Mouse (Mus musculus): Measurements from ENCODE around the gene Papln. TPM values are rescaled to one million over a fixed set of nuclear protein-coding genes. Genes with fewer than 3 reads are reported as not detected.

The Papln gene
- polyA plus RNA-seq, 1 experiment from 2014 or later: 4.3 TPM

DNA sequence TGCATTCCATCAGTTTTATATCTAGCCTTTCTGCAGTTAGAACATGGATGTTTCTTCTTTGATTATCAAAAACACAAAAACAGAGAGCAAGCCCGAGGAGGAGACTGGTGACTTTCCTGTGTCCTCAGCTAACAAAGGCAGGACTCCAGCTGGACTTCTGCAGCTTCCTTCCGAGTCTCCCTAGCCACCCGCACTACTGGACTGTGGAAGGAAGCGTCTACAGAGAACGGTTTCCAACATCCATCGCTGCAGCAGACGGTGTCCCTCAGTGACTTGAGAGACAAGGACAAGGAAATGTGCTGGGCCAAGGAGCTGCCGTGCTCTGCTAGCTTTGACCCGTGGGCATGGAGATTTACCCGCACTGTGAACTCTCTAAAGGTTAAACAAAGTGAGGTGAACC is 29.4 kb upstream of the Papln start:
- no peak overlapping the region for H3K9ac ChIP-seq (ENCODE audit: low read length)
- no peak overlapping the region for H3K27ac ChIP-seq (ENCODE audit: low read length)
- H3K4me2 ChIP-seq (ENCODE audit: low read depth, low read length): no peak overlapping the region
- H3K4me1 ChIP-seq (ENCODE audit: control insufficient read depth, insufficient read depth, low read length): no peaks in the 10 kb centered on the region
- no peak overlapping the region for H3K4me3 ChIP-seq (replicated peaks; ENCODE audit: low read length)
- no peak for ATAC-seq (ENCODE audit: insufficient read depth, low FRiP score)
- no peaks in the 10 kb centered on the region for H3K27me3 ChIP-seq (ENCODE audit: control insufficient read depth, insufficient read depth, low read length)
- H3K36me3 ChIP-seq (ENCODE audit: control insufficient read depth, insufficient read depth, low read length): peaks cover 13% of the 10 kb centered on the region; the same call in 1 of the 2 replicates
- 88% methylated on average over 10 of the region's 10 CpGs for WGBS
- H3K9me3 ChIP-seq (replicated peaks; ENCODE audit: control insufficient read depth, low read length): no peaks in the 10 kb centered on the region

DNA sequence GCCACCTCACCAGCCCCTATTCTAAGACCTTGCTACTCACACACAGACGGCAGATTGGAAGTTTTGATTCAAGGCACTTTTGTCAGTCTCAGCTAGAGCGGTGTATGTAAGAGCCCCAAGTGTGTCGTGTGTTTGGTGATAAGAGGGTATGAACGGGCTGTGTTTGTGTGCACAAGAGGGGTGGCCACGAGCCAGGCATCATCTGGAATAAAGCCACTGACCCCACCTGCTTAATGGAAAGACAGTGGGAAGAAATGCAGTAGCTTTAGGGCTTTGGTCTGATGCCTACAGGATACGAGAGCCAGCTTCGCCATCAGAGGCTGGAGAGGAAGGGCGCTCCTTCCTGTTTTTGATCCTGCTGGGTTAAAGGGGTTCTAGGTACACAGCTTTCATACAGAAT is 27.2 kb upstream of the Papln start:
- no peak overlapping the region for H3K4me3 ChIP-seq (replicated peaks; ENCODE audit: low read length)
- no peak overlapping the region for H3K4me2 ChIP-seq (ENCODE audit: low read depth, low read length)
- 70% methylated on average over 8 of the region's 8 CpGs for WGBS
- H3K4me1 ChIP-seq (ENCODE audit: control insufficient read depth, insufficient read depth, low read length): no peaks in the 10 kb centered on the region
- 0 out of 2 replicates have a peak, but pooled peaks cover 4% of the 10 kb centered on the region for H3K9me3 ChIP-seq (replicated peaks; ENCODE audit: control insufficient read depth, low read length)
- no peaks in the 10 kb centered on the region for H3K27me3 ChIP-seq (ENCODE audit: control insufficient read depth, insufficient read depth, low read length)
- no peak overlapping the region for H3K9ac ChIP-seq (ENCODE audit: low read length)
- H3K27ac ChIP-seq (ENCODE audit: low read length): no peak overlapping the region
- H3K36me3 ChIP-seq (ENCODE audit: control insufficient read depth, insufficient read depth, low read length): peaks cover 13% of the 10 kb centered on the region; the same call in 1 of the 2 replicates
- no peak for ATAC-seq (ENCODE audit: insufficient read depth, low FRiP score)

DNA sequence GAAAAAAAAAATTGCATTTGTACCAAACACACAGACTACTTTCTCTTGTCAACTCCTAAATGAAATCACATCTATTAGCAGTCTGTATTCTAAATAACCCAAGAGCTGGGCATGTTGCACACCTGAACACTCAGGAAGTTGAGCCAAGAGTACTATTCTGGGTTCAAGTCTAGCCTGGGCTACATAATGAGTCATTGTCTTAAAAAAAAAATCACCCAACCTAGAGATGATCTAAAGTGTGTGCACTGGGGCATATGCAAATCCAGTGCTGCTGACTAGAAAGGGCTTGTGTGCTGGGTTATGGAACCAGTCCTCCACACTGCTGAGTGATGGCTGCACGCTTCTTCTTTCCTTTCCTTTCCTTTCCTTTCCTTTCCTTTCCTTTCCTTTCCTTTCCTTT is 24.8 kb upstream of the Papln start:
- no peak for ATAC-seq (ENCODE audit: insufficient read depth, low FRiP score)
- Histone ChIP-seq H3K4me3 (replicated peaks; ENCODE audit: low read length) (no peak overlapping the region), H3K4me2 (ENCODE audit: low read depth, low read length) (no peak overlapping the region), H3K27ac (ENCODE audit: low read length) (no peak overlapping the region), H3K36me3 (ENCODE audit: control insufficient read depth, insufficient read depth, low read length) (peaks cover 7% of the 10 kb centered on the region; the same call in 1 of the 2 replicates), H3K9me3 (replicated peaks; ENCODE audit: control insufficient read depth, low read length) (0 out of 2 replicates have a peak, but pooled peaks cover 4% of the 10 kb centered on the region), H3K9ac (ENCODE audit: low read length) (no peak overlapping the region), H3K4me1 (ENCODE audit: control insufficient read depth, insufficient read depth, low read length) (no peaks in the 10 kb centered on the region), H3K27me3 (ENCODE audit: control insufficient read depth, insufficient read depth, low read length) (no peaks in the 10 kb centered on the region)
- 86% methylated on average over 1 of the region's 1 CpGs for WGBS

DNA sequence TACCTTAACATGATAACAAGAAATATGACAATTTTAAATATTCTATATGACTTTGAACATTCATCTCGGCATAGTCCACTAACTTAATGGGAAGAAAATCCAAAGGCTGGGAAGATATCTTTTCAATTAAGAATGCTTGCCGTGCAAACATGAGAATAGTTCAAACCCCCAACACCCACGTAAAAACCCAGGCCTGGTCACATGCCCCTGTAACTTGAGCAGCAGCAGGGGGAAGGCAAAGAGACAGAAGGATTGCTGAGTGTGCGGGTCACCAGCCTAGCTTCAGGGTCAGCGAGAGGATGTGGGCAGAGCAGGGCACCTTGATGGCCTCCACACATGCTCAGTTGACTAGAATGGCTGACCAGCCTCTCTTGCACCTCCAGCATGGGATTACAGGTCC is 21.7 kb upstream of the Papln start:
- H3K9ac ChIP-seq (ENCODE audit: low read length): no peak overlapping the region
- H3K4me2 ChIP-seq (ENCODE audit: low read depth, low read length): no peak overlapping the region
- H3K4me1 ChIP-seq (ENCODE audit: control insufficient read depth, insufficient read depth, low read length): peaks cover 4% of the 10 kb centered on the region; the same call in 1 of the 2 replicates
- H3K36me3 ChIP-seq (ENCODE audit: control insufficient read depth, insufficient read depth, low read length): no peaks in the 10 kb centered on the region
- 56% methylated on average over 5 of the region's 5 CpGs for WGBS
- H3K9me3 ChIP-seq (replicated peaks; ENCODE audit: control insufficient read depth, low read length): 0 out of 2 replicates have a peak, but pooled peaks cover 4% of the 10 kb centered on the region
- H3K27me3 ChIP-seq (ENCODE audit: control insufficient read depth, insufficient read depth, low read length): no peaks in the 10 kb centered on the region
- ATAC-seq (ENCODE audit: insufficient read depth, low FRiP score): no peak
- no peak overlapping the region for H3K4me3 ChIP-seq (replicated peaks; ENCODE audit: low read length)
- H3K27ac ChIP-seq (ENCODE audit: low read length): no peak overlapping the region

DNA sequence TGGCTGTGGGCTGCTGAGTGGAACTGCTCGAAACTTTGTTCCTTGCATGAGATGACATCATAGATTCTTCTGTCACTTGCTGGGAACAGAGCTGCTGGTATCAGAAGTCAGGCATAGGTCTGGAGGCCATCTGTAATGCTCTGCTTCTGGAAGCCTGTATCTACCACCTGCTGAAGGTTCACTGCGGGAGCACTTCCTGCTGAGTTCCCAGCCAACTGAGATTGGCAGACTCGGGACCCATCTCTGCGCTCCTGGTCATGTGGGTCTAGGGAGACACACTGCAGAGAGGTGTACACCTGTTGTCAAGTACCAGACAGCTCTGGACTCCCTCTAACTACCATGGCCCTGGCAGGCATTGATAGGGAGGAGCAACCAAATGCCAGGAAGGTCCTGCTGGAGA is 20.6 kb upstream of the Papln start:
- Histone ChIP-seq H3K9me3 (replicated peaks; ENCODE audit: control insufficient read depth, low read length) (0 out of 2 replicates have a peak, but pooled peaks cover 4% of the 10 kb centered on the region), H3K4me1 (ENCODE audit: control insufficient read depth, insufficient read depth, low read length) (peaks cover 4% of the 10 kb centered on the region; the same call in 1 of the 2 replicates), H3K9ac (ENCODE audit: low read length) (no peak overlapping the region), H3K36me3 (ENCODE audit: control insufficient read depth, insufficient read depth, low read length) (no peaks in the 10 kb centered on the region), H3K27me3 (ENCODE audit: control insufficient read depth, insufficient read depth, low read length) (no peaks in the 10 kb centered on the region), H3K27ac (ENCODE audit: low read length) (no peak overlapping the region), H3K4me3 (replicated peaks; ENCODE audit: low read length) (no peak overlapping the region), H3K4me2 (ENCODE audit: low read depth, low read length) (no peak overlapping the region)
- no peak for ATAC-seq (ENCODE audit: insufficient read depth, low FRiP score)
- 73% methylated on average over 4 of the region's 4 CpGs for WGBS

DNA sequence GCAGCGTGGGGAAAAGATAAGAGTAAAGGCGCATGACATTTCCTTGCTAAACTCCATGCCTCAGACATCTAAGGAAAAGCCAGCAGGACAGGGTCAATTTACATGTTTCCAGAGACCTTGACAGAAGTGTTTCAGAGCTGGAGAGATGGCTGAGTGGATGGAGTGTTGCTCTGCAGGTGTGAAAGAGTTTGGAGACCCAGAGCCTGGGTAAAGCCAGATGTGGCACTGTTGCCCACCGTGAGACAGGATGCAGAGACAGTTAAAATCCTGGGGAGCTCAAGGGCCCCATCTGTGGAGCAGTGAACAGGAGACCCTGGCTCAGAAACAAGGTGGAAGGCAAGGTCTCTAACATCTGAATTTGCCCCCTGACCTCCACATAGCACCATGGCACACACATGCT is 19.7 kb upstream of the Papln start:
- Histone ChIP-seq H3K9ac (ENCODE audit: low read length) (no peak overlapping the region), H3K4me3 (replicated peaks; ENCODE audit: low read length) (no peak overlapping the region), H3K27ac (ENCODE audit: low read length) (no peak overlapping the region), H3K9me3 (replicated peaks; ENCODE audit: control insufficient read depth, low read length) (0 out of 2 replicates have a peak, but pooled peaks cover 4% of the 10 kb centered on the region), H3K4me1 (ENCODE audit: control insufficient read depth, insufficient read depth, low read length) (peaks cover 4% of the 10 kb centered on the region; the same call in 1 of the 2 replicates), H3K27me3 (ENCODE audit: control insufficient read depth, insufficient read depth, low read length) (no peaks in the 10 kb centered on the region), H3K4me2 (ENCODE audit: low read depth, low read length) (no peak overlapping the region), H3K36me3 (ENCODE audit: control insufficient read depth, insufficient read depth, low read length) (no peaks in the 10 kb centered on the region)
- WGBS: 58% methylated on average over 3 of the region's 3 CpGs
- no peak for ATAC-seq (ENCODE audit: insufficient read depth, low FRiP score)

DNA sequence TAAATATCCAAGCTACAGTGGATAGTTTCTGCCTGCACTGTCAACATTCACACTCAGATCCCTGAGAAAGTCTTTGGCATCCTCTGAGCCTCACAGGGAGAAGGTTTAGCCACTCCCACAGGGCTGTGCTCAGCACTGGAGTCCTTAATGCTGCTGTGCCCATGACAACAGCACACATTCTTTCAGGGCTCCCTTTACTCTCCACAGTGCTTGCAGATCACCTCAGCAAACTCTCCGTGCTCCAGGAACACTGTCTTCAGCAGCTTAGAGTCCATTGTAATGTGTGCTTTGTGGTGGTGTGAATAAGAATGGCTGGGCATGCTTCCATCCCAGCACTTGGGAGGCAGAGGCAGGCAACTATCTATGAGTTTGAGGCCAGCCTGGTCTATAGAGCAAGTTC is 14.2 kb upstream of the Papln start:
- Histone ChIP-seq H3K4me2 (ENCODE audit: low read depth, low read length) (no peak overlapping the region), H3K4me3 (replicated peaks; ENCODE audit: low read length) (no peak overlapping the region), H3K27me3 (ENCODE audit: control insufficient read depth, insufficient read depth, low read length) (no peaks in the 10 kb centered on the region), H3K9ac (ENCODE audit: low read length) (no peak overlapping the region), H3K36me3 (ENCODE audit: control insufficient read depth, insufficient read depth, low read length) (no peaks in the 10 kb centered on the region), H3K4me1 (ENCODE audit: control insufficient read depth, insufficient read depth, low read length) (peaks cover 9% of the 10 kb centered on the region), H3K27ac (ENCODE audit: low read length) (no peak overlapping the region), H3K9me3 (replicated peaks; ENCODE audit: control insufficient read depth, low read length) (no peaks in the 10 kb centered on the region)
- ATAC-seq (ENCODE audit: insufficient read depth, low FRiP score): no peak
- WGBS: 56% methylated on average over 1 of the region's 1 CpGs

DNA sequence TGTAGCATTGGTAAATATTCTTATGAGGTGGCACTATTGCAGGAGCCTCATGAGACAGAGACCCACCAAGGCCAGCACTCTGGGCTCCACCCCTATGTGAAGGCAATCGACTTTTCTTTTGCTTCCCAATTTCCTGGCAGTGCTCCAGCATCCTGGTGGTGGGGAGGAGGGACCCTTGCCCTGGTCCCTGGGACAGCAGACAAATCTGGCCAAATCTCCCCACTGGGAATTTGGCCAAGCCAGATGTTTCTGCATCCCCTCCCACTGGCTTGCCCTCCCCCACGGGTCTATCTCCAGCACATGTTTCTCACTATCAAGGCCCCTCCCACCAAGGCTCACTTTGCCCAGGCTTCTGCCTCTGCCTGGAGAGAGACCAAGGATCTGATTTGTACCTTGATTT is 10.9 kb upstream of the Papln start:
- Histone ChIP-seq H3K9ac (ENCODE audit: low read length) (no peak overlapping the region), H3K4me2 (ENCODE audit: low read depth, low read length) (no peak overlapping the region), H3K4me3 (replicated peaks; ENCODE audit: low read length) (no peak overlapping the region), H3K9me3 (replicated peaks; ENCODE audit: control insufficient read depth, low read length) (no peaks in the 10 kb centered on the region), H3K36me3 (ENCODE audit: control insufficient read depth, insufficient read depth, low read length) (no peaks in the 10 kb centered on the region), H3K27me3 (ENCODE audit: control insufficient read depth, insufficient read depth, low read length) (no peaks in the 10 kb centered on the region), H3K4me1 (ENCODE audit: control insufficient read depth, insufficient read depth, low read length) (peaks cover 5% of the 10 kb centered on the region), H3K27ac (ENCODE audit: low read length) (no peak overlapping the region)
- ATAC-seq (ENCODE audit: insufficient read depth, low FRiP score): peak; percentile 72; the same call in 1 of the 2 replicates
- 20% methylated on average over 2 of the region's 2 CpGs for WGBS

DNA sequence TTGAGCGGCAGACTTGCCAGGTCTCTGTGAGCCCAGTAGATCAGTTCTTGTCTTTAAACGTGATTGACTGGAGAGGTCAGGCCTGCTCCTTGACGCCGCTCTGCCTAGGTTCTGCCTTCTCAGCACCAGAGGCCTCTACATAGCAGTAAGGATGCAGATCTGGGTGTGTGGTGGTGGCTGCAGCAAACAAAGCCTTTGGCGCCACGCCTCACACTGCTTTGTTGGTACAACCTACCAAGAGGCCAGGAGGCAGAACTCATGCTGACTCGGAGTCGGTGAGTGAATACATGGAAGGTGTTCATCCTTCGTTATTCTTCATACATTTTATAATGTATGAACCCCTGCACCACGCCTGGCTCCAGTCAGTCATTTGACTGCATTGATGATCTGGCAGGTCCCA is 4.7 kb upstream of the Papln start:
- Histone ChIP-seq H3K9me3 (replicated peaks; ENCODE audit: control insufficient read depth, low read length) (no peaks in the 10 kb centered on the region), H3K4me2 (ENCODE audit: low read depth, low read length) (no peak overlapping the region), H3K27me3 (ENCODE audit: control insufficient read depth, insufficient read depth, low read length) (no peaks in the 10 kb centered on the region), H3K27ac (ENCODE audit: low read length) (no peak overlapping the region), H3K36me3 (ENCODE audit: control insufficient read depth, insufficient read depth, low read length) (no peaks in the 10 kb centered on the region), H3K4me1 (ENCODE audit: control insufficient read depth, insufficient read depth, low read length) (peaks cover 12% of the 10 kb centered on the region), H3K9ac (ENCODE audit: low read length) (no peak overlapping the region), H3K4me3 (replicated peaks; ENCODE audit: low read length) (no peak overlapping the region)
- peak; percentile 18; the same call in 1 of the 2 replicates for ATAC-seq (ENCODE audit: insufficient read depth, low FRiP score)
- 72% methylated on average over 10 of the region's 10 CpGs for WGBS

Data from stomach, embryonic 16.5 days (tissue).